Mouse (Mus musculus): ENCODE data around the gene Olfr91. TPM values are rescaled to one million over a fixed set of nuclear protein-coding genes. Genes with fewer than 3 reads are reported as not detected.

Olfr91 gene
- polyA plus RNA-seq (2017; shearing (Covaris generic)): under 1 TPM in 1 of 2 experiments, not detected in 1; 0.21 TPM

DNA sequence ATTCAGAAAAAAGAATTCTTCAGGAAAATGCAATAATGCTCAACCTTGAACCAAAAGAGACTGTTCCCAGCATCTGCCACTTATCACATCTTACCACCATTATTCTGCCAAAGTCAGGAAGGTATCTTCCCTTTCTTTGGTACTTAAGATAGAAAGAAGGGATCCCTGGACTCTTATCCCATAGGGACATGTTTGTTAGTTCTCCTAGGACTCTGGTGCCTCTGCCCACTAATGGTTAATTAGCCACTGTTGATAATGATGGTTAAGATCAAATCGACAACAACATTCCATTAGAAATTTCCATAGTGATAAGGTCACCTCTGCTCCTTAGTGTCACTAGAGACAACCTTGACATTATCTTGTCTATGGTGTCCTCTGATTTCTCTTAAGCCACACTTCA, at the start of gene Olfr91:
TSS of gene Olfr91 (minus strand) at position 101 of the 400 bp plus-strand sequence.

DNA sequence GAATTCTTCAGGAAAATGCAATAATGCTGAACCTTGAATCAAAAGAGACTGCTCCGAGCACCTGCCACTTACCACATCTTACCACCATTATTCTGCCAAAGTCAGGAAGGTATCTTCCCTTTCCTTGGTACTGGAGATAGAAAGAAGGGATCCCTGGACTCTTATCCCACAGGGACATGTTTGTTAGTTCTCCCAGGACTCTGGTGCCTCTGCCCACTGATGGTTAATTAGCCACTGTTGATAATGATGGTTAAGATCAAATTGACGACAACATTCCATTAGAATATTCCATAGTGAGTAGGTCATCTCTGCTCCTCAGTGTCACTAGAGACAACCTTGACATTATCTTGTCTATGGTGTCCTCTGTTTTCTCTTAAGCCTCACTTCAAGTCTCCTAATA, 21.9 kb upstream of the Olfr91 start, which contains the start of gene Olfr92:
TSS of gene Olfr92 (minus strand) at position 101 of the 400 bp plus-strand sequence.

GRCm38 (mm10) chr17:37088399-37088798, 9.7 kb downstream of the Olfr91 start, which contains the start of gene Olfr90:
TSS of gene Olfr90 (minus strand) at chr17:37088499.

DNA sequence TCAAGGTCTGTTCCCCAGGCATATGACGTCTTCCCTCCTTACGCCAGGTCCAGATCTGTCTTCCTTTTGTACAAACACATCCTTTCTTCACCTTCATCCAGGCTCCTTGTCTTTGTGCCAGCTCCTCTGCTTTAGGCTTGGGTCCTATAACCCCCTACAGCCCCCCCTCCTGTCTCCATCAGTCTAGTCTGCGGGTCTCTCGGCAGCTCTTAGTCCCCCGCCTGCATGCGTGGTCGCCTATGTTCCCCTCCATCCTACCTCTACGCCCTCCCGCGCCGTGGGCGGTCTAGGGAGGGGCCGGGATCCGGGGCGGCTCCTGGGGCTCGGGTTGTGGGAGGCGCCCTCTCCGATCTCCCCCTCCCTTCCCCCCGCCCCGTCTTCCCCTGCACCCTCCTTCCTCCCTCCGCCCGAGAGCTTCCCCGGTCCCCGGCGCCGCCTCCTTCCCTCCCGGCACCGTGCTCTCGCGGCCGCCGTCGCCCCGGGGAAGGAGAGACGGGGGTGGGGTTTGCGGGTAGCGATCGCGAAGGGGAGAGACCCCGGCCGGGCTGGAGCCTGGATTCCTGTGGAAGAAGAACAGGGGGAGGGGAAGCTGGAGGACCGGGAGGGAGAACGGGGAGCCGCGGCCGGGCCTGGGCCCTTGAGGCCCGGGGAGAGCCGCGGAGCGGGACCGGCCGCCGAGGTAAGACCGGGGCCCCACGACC, 52.3 kb downstream of the Olfr91 start, which contains the start of gene Gabbr1:
TSS of gene Gabbr1 (plus strand) at position 356 of the 701 bp plus-strand sequence.

Other genes with a start within 250 kb of the Olfr91 start
- under 1 TPM; 0.47 to 0.57 TPM for gene Trim15, start 231.1 kb downstream of the Olfr91 start, polyA plus RNA-seq (2017; shearing (Covaris generic))
- gene Trim10, start 228.7 kb downstream of the Olfr91 start, polyA plus RNA-seq (2017; shearing (Covaris generic)): under 1 TPM in 1 of 2 experiments, not detected in 1; 0.10 TPM
- not detected for gene Trim40, start 208.2 kb downstream of the Olfr91 start, polyA plus RNA-seq (2017; shearing (Covaris generic))
- under 1 TPM in 1 of 2 experiments, not detected in 1; 0.15 TPM for gene Trim31, start 200.2 kb downstream of the Olfr91 start, polyA plus RNA-seq (2017; shearing (Covaris generic))
- gene Rnf39, start 155.4 kb downstream of the Olfr91 start, polyA plus RNA-seq (2017; shearing (Covaris generic)): under 1 TPM in 1 of 2 experiments, not detected in 1; 0.38 TPM
- 100 to 1,000 TPM; 141 to 146 TPM for gene Ppp1r11, start 146.5 kb downstream of the Olfr91 start, polyA plus RNA-seq (2017; shearing (Covaris generic))
- 10 to 100 TPM; 76.7 to 88.4 TPM for gene Znrd1, start 139.7 kb downstream of the Olfr91 start, polyA plus RNA-seq (2017; shearing (Covaris generic))
- 1 to 10 TPM; 2.8 to 2.9 TPM for gene Znrd1as, start 139.7 kb downstream of the Olfr91 start, polyA plus RNA-seq (2017; shearing (Covaris generic))
- under 1 TPM; 0.23 to 0.41 TPM for gene 2410137M14Rik, start 117.0 kb downstream of the Olfr91 start, polyA plus RNA-seq (2017; shearing (Covaris generic))
- under 1 TPM in 1 of 2 experiments, not detected in 1; 0.12 TPM for gene H2-M5, start 108.7 kb downstream of the Olfr91 start, polyA plus RNA-seq (2017; shearing (Covaris generic))
- gene Zfp57, start 97.1 kb downstream of the Olfr91 start, polyA plus RNA-seq (2017; shearing (Covaris generic)): not detected
- not detected for gene Mog, start 74.9 kb downstream of the Olfr91 start, polyA plus RNA-seq (2017; shearing (Covaris generic))
- 10 to 100 TPM; 10.7 to 14.6 TPM for gene Gabbr1, start 52.3 kb downstream of the Olfr91 start, polyA plus RNA-seq (2017; shearing (Covaris generic))
- gene Olfr90, start 9.8 kb downstream of the Olfr91 start, polyA plus RNA-seq (2017; shearing (Covaris generic)): not detected
- gene Olfr92, start 21.8 kb upstream of the Olfr91 start, polyA plus RNA-seq (2017; shearing (Covaris generic)): not detected
- gene Olfr93, start 63.2 kb upstream of the Olfr91 start, polyA plus RNA-seq (2017; shearing (Covaris generic)): not detected
- gene Ubd, start 95.6 kb upstream of the Olfr91 start, polyA plus RNA-seq (2017; shearing (Covaris generic)): 1 to 10 TPM in 1 of 2 experiments, under 1 TPM in 1; 0.52 to 2.0 TPM
- gene Olfr94, start 102.7 kb upstream of the Olfr91 start, polyA plus RNA-seq (2017; shearing (Covaris generic)): not detected
- not detected for gene Olfr95, start 114.8 kb upstream of the Olfr91 start, polyA plus RNA-seq (2017; shearing (Covaris generic))
- not detected for gene Olfr96, start 121.9 kb upstream of the Olfr91 start, polyA plus RNA-seq (2017; shearing (Covaris generic))
- gene Olfr97, start 139.1 kb upstream of the Olfr91 start, polyA plus RNA-seq (2017; shearing (Covaris generic)): not detected
- not detected for gene Olfr98, start 165.5 kb upstream of the Olfr91 start, polyA plus RNA-seq (2017; shearing (Covaris generic))
- gene H2-M3, start 171.9 kb upstream of the Olfr91 start, polyA plus RNA-seq (2017; shearing (Covaris generic)): 100 to 1,000 TPM; 112 to 128 TPM
- 1 to 10 TPM; 2.3 to 3.6 TPM for gene Olfr99, start 185.2 kb upstream of the Olfr91 start, polyA plus RNA-seq (2017; shearing (Covaris generic))
- gene Olfr101, start 206.0 kb upstream of the Olfr91 start, polyA plus RNA-seq (2017; shearing (Covaris generic)): under 1 TPM; 0.06 to 0.43 TPM
- gene Olfr102, start 218.8 kb upstream of the Olfr91 start, polyA plus RNA-seq (2017; shearing (Covaris generic)): under 1 TPM in 1 of 2 experiments, not detected in 1; 0.39 TPM
- gene Olfr103, start 241.4 kb upstream of the Olfr91 start, polyA plus RNA-seq (2017; shearing (Covaris generic)): not detected

Data from activated CD4-positive, CD25-positive, alpha-beta regulatory T cell (primary cell).